Mouse (Mus musculus): ENCODE measurements around the gene 4930467E23Rik. TPM values are rescaled to one million over a fixed set of nuclear protein-coding genes. Genes with fewer than 3 reads are reported as not detected.
"Not testable (repeated sequence)": the region's sequence is repeated elsewhere in the genome, so short reads cannot be mapped to it uniquely, and the experiment has no call there.

The 4930467E23Rik gene
- polyA plus RNA-seq, 1 experiment from 2014 or later: 0.07 TPM

DNA sequence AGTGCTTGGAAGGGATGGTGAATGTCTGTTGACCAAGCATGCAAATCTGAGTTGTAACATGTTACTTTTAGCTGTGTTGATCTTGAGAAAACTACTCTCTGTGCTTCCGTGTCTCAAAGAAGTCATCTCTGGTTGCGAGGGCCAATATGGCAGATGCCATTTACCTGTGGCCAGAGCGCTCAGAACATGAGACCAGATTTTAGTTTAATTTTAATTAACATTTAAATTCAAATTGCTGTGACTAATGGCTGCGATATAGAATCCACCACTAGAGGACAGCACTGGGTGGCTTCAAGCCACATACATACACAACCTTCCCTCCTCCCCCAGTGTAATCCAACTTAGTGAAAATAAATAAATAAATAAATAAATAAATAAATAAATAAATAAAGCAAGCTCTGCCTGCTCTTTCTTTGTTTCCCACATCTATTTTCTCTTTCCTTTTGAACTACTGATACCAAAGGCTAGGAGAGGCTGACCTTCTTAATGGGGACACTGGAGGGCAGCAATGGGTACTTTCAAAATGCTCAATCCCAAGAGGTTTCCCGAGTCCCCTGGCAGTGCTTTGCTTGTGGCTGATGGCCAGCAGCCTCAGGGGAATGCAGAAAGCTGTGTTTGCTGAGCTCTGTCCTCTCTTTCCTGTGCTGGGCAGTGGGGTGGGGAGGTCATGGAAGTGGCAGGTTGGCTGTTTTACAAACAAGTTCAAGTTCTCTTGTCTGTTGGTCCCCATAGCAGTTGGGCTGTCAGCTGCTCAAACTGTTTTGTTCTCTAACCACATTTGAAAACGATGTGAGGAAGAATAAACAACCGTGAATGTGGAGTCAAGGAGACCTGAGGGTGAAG lies 22.2 kb upstream of the 4930467E23Rik start:
- DNase-seq (ENCODE audit: low spot score): peak; percentile 89
- peak; percentile 76 for ATAC-seq
- H3K27me3 ChIP-seq (replicated peaks; ENCODE audit: insufficient read depth, low read length); H3K4me2 ChIP-seq (replicated peaks; ENCODE audit: low read depth, low read length); H3K9ac ChIP-seq (replicated peaks; ENCODE audit: low read depth); H3K9me3 ChIP-seq (ENCODE audit: low read length); H3K4me3 ChIP-seq (ENCODE audit: low read depth, low read length); H3K27ac ChIP-seq (ENCODE audit: low read length); H3K36me3 ChIP-seq (ENCODE audit: insufficient read depth, low read length); H3K4me1 ChIP-seq (ENCODE audit: insufficient read depth, low read depth, low read length): not testable (repeated sequence)
- 57% methylated on average over 7 of the region's 7 CpGs for WGBS
- TF ChIP-seq CTCF (IDR thresholded peaks at IDR 0.05): peak; percentile 52

DNA sequence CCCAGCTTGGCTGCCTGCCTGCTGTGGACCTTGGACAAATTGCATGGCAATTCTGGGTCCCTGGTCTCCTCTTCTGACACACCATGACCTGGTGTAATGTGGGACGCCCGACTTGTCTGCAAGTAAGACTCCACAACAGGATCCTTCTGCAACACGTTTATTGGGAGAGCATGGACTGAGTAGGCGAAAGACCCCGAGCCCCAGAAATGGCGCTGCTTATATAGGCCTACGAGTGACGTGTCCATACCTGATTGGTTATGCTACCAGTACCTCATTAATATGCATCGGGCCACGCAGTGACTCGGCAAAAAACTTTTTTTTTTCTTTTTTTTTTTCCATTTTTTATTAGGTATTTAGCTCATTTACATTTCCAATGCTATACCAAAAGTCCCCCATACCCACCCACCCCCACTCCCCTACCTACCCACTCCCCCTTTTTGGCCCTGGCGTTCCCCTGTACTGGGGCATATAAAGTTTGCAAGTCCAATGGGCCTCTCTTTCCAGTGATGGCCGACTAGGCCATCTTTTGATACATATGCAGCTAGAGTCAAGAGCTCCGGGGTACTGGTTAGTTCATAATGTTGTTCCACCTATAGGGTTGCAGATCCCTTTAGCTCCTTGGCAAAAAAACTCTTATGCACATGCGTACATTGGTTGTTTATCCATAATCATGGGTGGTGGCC lies 21.5 kb upstream of the 4930467E23Rik start:
- DNase-seq (ENCODE audit: low spot score); H3K36me3 ChIP-seq (ENCODE audit: insufficient read depth, low read length); H3K4me3 ChIP-seq (ENCODE audit: low read depth, low read length); H3K9me3 ChIP-seq (ENCODE audit: low read length); H3K4me1 ChIP-seq (ENCODE audit: insufficient read depth, low read depth, low read length); H3K27me3 ChIP-seq (replicated peaks; ENCODE audit: insufficient read depth, low read length); H3K9ac ChIP-seq (replicated peaks; ENCODE audit: low read depth); H3K27ac ChIP-seq (ENCODE audit: low read length); H3K4me2 ChIP-seq (replicated peaks; ENCODE audit: low read depth, low read length): not testable (repeated sequence)
- WGBS: 80% methylated on average over 13 of the region's 15 CpGs
- peak; percentile 22 for ATAC-seq

DNA sequence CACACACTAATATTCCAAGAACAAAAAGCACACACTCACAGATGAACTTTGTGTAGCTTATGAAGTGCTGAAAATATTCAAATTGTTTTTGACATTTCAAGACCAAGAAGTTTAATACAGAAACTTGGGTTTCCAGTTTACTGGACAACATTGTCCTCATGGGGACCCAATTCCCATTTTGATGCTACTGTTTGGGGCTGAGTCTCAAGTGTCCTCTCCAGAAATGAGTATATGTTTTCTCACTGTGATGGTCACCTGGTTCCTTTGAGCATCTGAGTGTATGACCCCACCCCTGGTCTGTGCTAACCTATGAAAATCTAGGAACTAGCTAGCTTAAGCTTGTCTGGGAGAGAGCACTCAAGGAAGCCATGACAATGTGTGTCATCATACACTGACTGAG lies 20.4 kb upstream of the 4930467E23Rik start:
- H3K4me2 ChIP-seq (replicated peaks; ENCODE audit: low read depth, low read length); H3K4me3 ChIP-seq (ENCODE audit: low read depth, low read length); H3K9ac ChIP-seq (replicated peaks; ENCODE audit: low read depth); H3K9me3 ChIP-seq (ENCODE audit: low read length); H3K27me3 ChIP-seq (replicated peaks; ENCODE audit: insufficient read depth, low read length); ATAC-seq; H3K27ac ChIP-seq (ENCODE audit: low read length); H3K36me3 ChIP-seq (ENCODE audit: insufficient read depth, low read length); H3K4me1 ChIP-seq (ENCODE audit: insufficient read depth, low read depth, low read length); DNase-seq (ENCODE audit: low spot score): not testable (repeated sequence)

DNA sequence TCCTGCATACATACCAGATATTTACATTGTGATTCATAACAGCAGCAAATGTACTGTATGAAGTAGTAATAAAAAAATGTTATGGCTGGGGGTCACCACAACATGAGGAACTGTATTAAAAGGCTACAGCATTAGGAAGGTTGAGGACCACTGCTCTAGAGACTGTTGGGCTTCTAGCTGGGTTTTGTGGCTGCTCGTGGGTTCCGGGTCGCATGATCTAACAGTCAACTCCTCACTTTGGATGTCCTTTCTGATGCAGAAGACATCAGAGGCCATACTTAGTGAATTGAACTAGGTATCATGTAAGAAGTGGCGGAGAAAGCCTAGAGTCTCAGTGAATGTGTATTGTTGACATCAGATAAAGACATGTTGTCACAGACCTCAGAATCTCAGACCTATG lies 19.9 kb upstream of the 4930467E23Rik start:
- not testable (repeated sequence) for H3K27ac ChIP-seq (ENCODE audit: low read length); H3K4me1 ChIP-seq (ENCODE audit: insufficient read depth, low read depth, low read length); H3K36me3 ChIP-seq (ENCODE audit: insufficient read depth, low read length); H3K4me2 ChIP-seq (replicated peaks; ENCODE audit: low read depth, low read length); H3K27me3 ChIP-seq (replicated peaks; ENCODE audit: insufficient read depth, low read length); DNase-seq (ENCODE audit: low spot score); ATAC-seq; H3K9me3 ChIP-seq (ENCODE audit: low read length); H3K4me3 ChIP-seq (ENCODE audit: low read depth, low read length); H3K9ac ChIP-seq (replicated peaks; ENCODE audit: low read depth)
- 88% methylated on average over 4 of the region's 4 CpGs for WGBS

DNA sequence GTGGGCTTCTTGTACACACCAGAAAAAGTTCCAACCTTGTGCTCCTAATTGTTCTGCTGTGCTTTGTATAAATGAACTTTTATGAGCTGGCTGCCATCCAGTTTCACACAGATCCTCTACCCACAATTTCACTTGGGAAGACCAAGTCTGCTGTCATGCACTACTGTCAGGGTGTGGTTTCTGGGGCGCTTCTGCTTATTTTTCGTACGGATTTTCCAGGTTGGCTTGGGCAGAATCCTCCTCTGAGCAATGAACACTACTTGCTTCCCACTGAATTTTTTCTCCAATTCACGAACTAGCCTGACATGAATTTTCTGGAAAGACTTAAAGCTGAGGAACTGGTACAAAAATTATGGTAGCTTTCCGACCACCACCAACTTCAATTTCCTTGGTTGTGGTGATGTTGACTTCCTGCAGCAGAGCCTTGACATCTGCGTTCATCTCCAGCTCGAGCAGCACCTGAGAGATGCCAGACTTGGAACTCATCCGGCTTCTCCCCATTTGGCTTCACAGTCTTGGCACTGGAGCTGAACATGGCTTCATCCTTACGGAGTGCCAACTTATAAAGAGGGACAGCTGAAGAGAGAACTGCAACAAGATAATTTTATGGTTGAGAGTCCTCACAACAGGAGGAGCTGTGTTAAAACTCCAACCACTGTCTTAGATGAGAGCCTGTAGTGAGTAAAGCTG lies 18.1 kb upstream of the 4930467E23Rik start:
- not testable (repeated sequence) for H3K4me1 ChIP-seq (ENCODE audit: insufficient read depth, low read depth, low read length); ATAC-seq
- WGBS: 89% methylated on average over 4 of the region's 9 CpGs

DNA sequence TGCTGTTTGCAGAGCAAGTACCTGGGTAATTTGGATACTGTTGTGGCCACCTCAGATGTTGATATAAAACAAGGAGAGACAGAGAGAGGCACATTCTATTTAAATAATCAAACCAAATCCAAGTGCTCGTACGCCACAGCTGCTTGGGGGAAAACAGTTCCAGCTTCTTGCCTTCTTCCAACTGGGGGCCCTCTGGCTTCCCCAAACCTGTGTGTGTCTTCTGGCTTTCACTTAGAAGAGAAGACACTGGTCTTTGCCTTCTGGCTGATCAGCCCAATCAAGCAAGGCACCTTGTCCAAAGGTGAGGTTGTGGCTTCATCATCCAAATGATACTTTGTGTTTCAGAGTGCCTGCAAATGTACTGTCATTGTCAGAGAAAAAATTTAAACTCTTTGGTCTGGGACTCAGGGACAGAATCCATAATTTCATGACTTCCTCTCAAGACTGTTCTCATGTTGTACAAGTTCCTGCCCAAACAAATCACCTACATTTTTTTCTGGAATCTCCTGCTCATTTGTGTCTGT lies 17.1 kb upstream of the 4930467E23Rik start:
- not testable (repeated sequence) for DNase-seq (ENCODE audit: low spot score); H3K4me3 ChIP-seq (ENCODE audit: low read depth, low read length); H3K4me2 ChIP-seq (replicated peaks; ENCODE audit: low read depth, low read length); ATAC-seq; H3K27ac ChIP-seq (ENCODE audit: low read length); H3K27me3 ChIP-seq (replicated peaks; ENCODE audit: insufficient read depth, low read length); H3K36me3 ChIP-seq (ENCODE audit: insufficient read depth, low read length); H3K9me3 ChIP-seq (ENCODE audit: low read length); H3K9ac ChIP-seq (replicated peaks; ENCODE audit: low read depth); H3K4me1 ChIP-seq (ENCODE audit: insufficient read depth, low read depth, low read length)
- 80% methylated on average over 2 of the region's 2 CpGs for WGBS

More for the DNA sequence above, 18.1 kb upstream of the 4930467E23Rik start:
- not testable (repeated sequence) for H3K27me3 ChIP-seq (replicated peaks; ENCODE audit: insufficient read depth, low read length); DNase-seq (ENCODE audit: low spot score); H3K4me3 ChIP-seq (ENCODE audit: low read depth, low read length); H3K4me2 ChIP-seq (replicated peaks; ENCODE audit: low read depth, low read length); H3K9ac ChIP-seq (replicated peaks; ENCODE audit: low read depth); H3K36me3 ChIP-seq (ENCODE audit: insufficient read depth, low read length); H3K27ac ChIP-seq (ENCODE audit: low read length); H3K9me3 ChIP-seq (ENCODE audit: low read length)

DNA sequence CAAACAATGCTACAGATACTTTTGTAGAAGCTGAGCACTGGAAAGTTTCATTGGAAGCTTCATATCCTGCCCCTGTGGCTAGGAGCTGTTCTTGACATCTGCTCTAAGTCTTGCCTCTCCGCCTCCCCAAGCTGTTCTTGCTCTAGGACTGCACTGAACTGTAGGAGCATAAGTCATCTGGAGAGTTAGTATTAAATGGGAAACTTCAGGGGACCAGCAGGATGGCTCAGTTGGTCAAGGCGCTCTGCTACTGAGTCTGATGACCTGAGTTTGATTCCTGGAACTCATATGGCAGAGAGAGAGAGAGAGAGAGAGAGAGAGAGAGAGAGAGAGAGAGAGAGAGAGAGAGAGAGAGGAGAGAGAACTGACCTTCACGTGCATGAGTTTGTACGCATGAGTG lies 16.6 kb upstream of the 4930467E23Rik start:
- H3K27ac ChIP-seq (ENCODE audit: low read length); H3K4me3 ChIP-seq (ENCODE audit: low read depth, low read length): not testable (repeated sequence)

DNA sequence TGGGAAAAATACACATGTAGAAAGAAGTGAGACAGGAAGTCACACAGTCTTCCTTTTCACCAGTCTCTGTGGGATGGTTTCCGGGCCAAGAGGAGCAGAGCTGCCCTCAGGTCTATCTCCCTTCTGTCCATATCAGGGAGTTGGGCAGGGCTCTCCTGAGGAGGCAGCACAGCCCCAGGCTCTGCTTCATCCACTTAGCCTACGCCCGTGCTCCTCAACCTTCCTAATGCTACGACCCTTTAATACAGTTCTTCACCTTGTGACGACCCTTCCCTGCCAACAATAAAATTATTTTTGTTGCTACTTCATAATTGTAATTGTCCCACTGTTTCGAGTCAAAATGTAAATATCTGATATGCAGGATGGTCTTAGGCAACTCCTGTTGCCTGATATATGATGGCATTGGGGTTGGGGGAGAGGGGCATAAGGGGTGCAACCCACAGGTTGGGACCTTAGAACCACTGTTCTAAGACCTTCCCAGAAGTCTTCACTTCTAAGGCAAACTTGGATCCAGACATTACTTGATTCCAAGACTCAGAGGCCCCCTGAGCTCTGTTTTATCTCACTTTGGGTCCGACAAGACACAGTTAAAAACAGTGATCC lies 16.0 kb upstream of the 4930467E23Rik start:
- not testable (repeated sequence) for H3K36me3 ChIP-seq (ENCODE audit: insufficient read depth, low read length); H3K9ac ChIP-seq (replicated peaks; ENCODE audit: low read depth); DNase-seq (ENCODE audit: low spot score); H3K4me1 ChIP-seq (ENCODE audit: insufficient read depth, low read depth, low read length); H3K4me2 ChIP-seq (replicated peaks; ENCODE audit: low read depth, low read length); H3K9me3 ChIP-seq (ENCODE audit: low read length); ATAC-seq; H3K27me3 ChIP-seq (replicated peaks; ENCODE audit: insufficient read depth, low read length); H3K4me3 ChIP-seq (ENCODE audit: low read depth, low read length); H3K27ac ChIP-seq (ENCODE audit: low read length)
- 79% methylated on average over 7 of the region's 7 CpGs for WGBS

More for the DNA sequence above, 16.6 kb upstream of the 4930467E23Rik start:
- not testable (repeated sequence) for H3K4me1 ChIP-seq (ENCODE audit: insufficient read depth, low read depth, low read length); ATAC-seq; H3K9ac ChIP-seq (replicated peaks; ENCODE audit: low read depth); H3K4me2 ChIP-seq (replicated peaks; ENCODE audit: low read depth, low read length); H3K9me3 ChIP-seq (ENCODE audit: low read length); H3K36me3 ChIP-seq (ENCODE audit: insufficient read depth, low read length); H3K27me3 ChIP-seq (replicated peaks; ENCODE audit: insufficient read depth, low read length); DNase-seq (ENCODE audit: low spot score)
- 61% methylated on average over 4 of the region's 4 CpGs for whole genome bisulfite sequencing

DNA sequence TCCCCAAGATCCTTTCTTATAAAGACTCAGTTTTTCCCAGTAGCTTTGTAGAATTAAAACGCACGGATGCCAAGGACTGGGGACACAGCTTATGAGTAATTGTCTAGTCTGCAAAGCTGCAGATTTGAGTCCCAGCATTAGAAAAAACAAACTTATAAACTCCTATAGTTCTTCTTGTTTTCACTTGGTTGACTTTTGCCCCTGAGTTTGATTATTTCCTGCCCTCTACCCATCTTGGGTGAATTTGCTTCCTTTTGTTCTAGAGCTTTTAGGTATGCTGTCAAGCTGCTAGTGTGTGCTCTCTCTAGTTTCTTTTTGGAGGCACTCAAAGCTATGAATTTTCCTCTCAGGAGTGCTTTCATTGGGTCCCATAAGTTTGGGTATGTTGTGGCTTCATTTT lies 14.9 kb upstream of the 4930467E23Rik start:
- peak; percentile 3 for DNase-seq (ENCODE audit: low spot score)
- not testable (repeated sequence) for ATAC-seq; H3K4me1 ChIP-seq (ENCODE audit: insufficient read depth, low read depth, low read length); H3K9me3 ChIP-seq (ENCODE audit: low read length); H3K9ac ChIP-seq (replicated peaks; ENCODE audit: low read depth); H3K36me3 ChIP-seq (ENCODE audit: insufficient read depth, low read length); H3K4me2 ChIP-seq (replicated peaks; ENCODE audit: low read depth, low read length); H3K27ac ChIP-seq (ENCODE audit: low read length); H3K4me3 ChIP-seq (ENCODE audit: low read depth, low read length); H3K27me3 ChIP-seq (replicated peaks; ENCODE audit: insufficient read depth, low read length)
- 90% methylated on average over 2 of the region's 2 CpGs for WGBS
